Mouse (Mus musculus) MEL (cell line): ENCODE results near the gene Zbtb18.

Experiments used
- JUND ChIP-seq: IDR thresholded peaks from 2 replicates; pipeline ENCODE4 v1.6.1; 2011; ENCODE audit warnings: low read depth, mild to moderate bottlenecking, improper control_type of control experiment, low read length
- MAFK ChIP-seq: IDR thresholded peaks from 2 replicates; pipeline ENCODE4 v1.6.1; 2011; ENCODE audit warnings: low read depth, mild to moderate bottlenecking, low read length, improper control_type of control experiment, borderline replicate concordance
- POLR2A ChIP-seq, 2 experiments: IDR thresholded peaks; 2 replicates each; pipeline ENCODE4 v1.6.1; 2011 to 2012; ENCODE audit warnings: low read length in 2 of 2, mild to moderate bottlenecking in 2 of 2, control low read depth in 1 of 2, improper control_type of control experiment in 1 of 2, low read depth in 1 of 2, moderate library complexity in 1 of 2; ENCODE audit not compliant: control insufficient read depth in 1 of 2, insufficient read depth in 1 of 2, poor library complexity in 1 of 2
- USF1 ChIP-seq: IDR thresholded peaks from 2 replicates; pipeline ENCODE4 v1.6.1; 2014; ENCODE audit warnings: low read depth, mild to moderate bottlenecking, inconsistent platforms, low read length, improper control_type of control experiment, moderate library complexity

GRCm38 (mm10) chr1:177428338-177428737 lies 13.8 kb upstream of the Zbtb18 start:
- TF ChIP-seq MAFK (no peak), JUND (no peak), POLR2A (IDR thresholded peaks at IDR 0.05; ENCODE audit: control insufficient read depth in 1 of 2, insufficient read depth in 1 of 2, low read depth in 1 of 2, low read length in 2 of 2, poor library complexity in 1 of 2) (no peak), USF1 (no peak)
